Mouse (Mus musculus) olfactory bulb, adult 2 months (tissue): ENCODE results near the gene Slc29a4.

Experiments
- CTCF ChIP-seq: fragments of 200-500 bp; IDR thresholded peaks from 2 replicates; pipeline ENCODE4 v1.5.1; 2012; ENCODE audit warnings: low read depth, mild to moderate bottlenecking, low read length, moderate library complexity; ENCODE audit not compliant: insufficient read depth
- POLR2A ChIP-seq: fragments of 200-500 bp; IDR thresholded peaks from 2 replicates; pipeline ENCODE4 v1.6.1; 2012; ENCODE audit warnings: mild to moderate bottlenecking, low read depth, low read length, moderate library complexity; ENCODE audit not compliant: insufficient read depth

- TF ChIP-seq POLR2A = no peak
- TF ChIP-seq CTCF = no peak
Observed at GRCm38 (mm10) chr5:142682529-142682928, 9.8 kb upstream of the Slc29a4 start.
